Mouse (Mus musculus) kidney, postnatal 0 days (tissue): ENCODE measurements at regions not wholly inside any gene's neighbourhood (a gene's known extent, or its start where the extent isn't known, plus 50 kb on each side); places are given as distances from the start of the nearest gene placed in this dataset.

Source experiments
- ATAC-seq: fragments of 200-750 bp; cut with Nextera tagmentation; replicated peaks from 2 replicates; pipeline ENCODE4 v1.8.0; 2017; ENCODE audit warnings: low read depth, moderate number of reproducible peaks, moderate TSS enrichment, moderate library complexity; ENCODE audit not compliant: low FRiP score
- DNase-seq: peaks from one replicate; pipeline ENCODE4 v3.0.0-alpha.2; 2016; ENCODE audit warnings: low spot score
- H3K27ac ChIP-seq: fragments of 300-500 bp; sonication (generic); 2 replicates; pipeline ENCODE4 v1.5.1; 2014; ENCODE audit warnings: mild to moderate bottlenecking
- H3K27me3 ChIP-seq: fragments of 300-500 bp; sonication (generic); 2 replicates; pipeline ENCODE4 v1.6.1; 2014; ENCODE audit warnings: low read length, mixed read lengths; ENCODE audit not compliant: insufficient read depth
- H3K36me3 ChIP-seq: fragments of 300-500 bp; sonication (generic); 2 replicates; pipeline ENCODE4 v1.6.1; 2014; ENCODE audit warnings: low read length, mixed read lengths; ENCODE audit not compliant: insufficient read depth
- H3K4me1 ChIP-seq: fragments of 300-500 bp; sonication (generic); replicated peaks from 2 replicates; pipeline ENCODE4 v1.6.1; 2014; ENCODE audit warnings: antibody characterized with exemption, low read length, mixed read lengths; ENCODE audit not compliant: insufficient read depth
- H3K4me2 ChIP-seq: fragments of 300-500 bp; sonication (generic); 2 replicates; pipeline ENCODE4 v1.6.1; 2014; ENCODE audit warnings: mild to moderate bottlenecking, low read length, moderate library complexity, mixed read lengths
- H3K4me3 ChIP-seq: fragments of 300-500 bp; sonication (generic); replicated peaks from 2 replicates; pipeline ENCODE4 v1.5.1; 2014; ENCODE audit warnings: low read depth, low read length
- H3K9ac ChIP-seq: fragments of 300-500 bp; sonication (generic); 2 replicates; pipeline ENCODE4 v1.6.1; 2014; ENCODE audit warnings: low read depth, low read length
- H3K9me3 ChIP-seq: fragments of 300-500 bp; sonication (generic); replicated peaks from 2 replicates; pipeline ENCODE4 v1.6.1; 2016; ENCODE audit warnings: low read length, inconsistent platforms, mixed read lengths
- CTCF ChIP-seq: IDR thresholded peaks from 2 replicates; pipeline ENCODE4 v1.5.1; 2016; ENCODE audit warnings: antibody characterized with exemption, low read depth, mild to moderate bottlenecking, moderate library complexity
- WGBS: fragments of 180-500 bp; shearing (Covaris S2); extraction: QIAGEN DNeasy Blood & Tissue Kit; methylation state at CpG from one replicate; pipeline ENCODE4 v1.1.7; 2014; 5-methylcytosine and 5-hydroxymethylcytosine counted together

DNA sequence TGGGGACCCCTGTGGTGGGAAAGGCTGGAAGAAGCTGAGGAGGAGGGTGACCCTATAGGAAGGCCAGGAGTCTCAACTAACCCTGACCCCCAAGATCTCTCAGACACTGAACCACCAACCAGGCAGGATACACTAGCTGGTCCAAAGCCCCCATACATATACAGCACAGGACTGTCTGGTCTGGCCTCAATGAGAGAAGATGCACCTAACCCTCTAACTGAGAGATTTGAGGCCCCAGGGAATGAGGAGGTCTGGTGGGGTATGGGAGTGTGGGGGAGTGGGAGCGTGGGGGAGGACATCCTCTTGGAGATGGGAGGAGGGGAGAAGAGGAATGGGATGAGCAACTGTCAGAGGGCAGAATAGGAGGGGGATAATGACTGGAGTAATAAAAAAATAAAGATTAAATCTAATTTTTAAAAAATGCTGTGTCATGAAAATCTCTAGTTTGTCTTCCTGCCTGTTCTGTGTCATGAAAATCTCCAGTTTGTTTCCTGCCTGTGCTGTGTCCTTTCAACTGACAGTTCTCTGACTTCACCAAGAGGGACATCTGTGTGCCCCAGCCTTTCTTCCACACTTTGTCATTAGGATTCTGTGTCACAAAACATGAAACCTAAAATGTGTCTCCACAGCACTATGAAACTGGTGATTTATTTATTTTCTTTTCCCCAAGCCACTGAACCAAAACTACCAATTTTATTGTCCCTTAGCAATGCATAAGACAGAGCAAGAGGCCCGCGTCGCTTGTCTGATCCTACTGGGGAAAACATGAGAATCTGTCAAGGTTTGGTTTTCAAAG lies 251.2 kb upstream of the Adcy2 start:
- no peak for TF ChIP-seq CTCF
- no peak overlapping the region for H3K4me2 ChIP-seq
- H3K4me1 ChIP-seq: no peaks in the 10 kb centered on the region
- no peak overlapping the region for H3K9ac ChIP-seq
- no peak overlapping the region for H3K4me3 ChIP-seq
- H3K36me3 ChIP-seq: no peaks in the 10 kb centered on the region
- no peak overlapping the region for H3K27ac ChIP-seq
- no peaks in the 10 kb centered on the region for H3K9me3 ChIP-seq
- H3K27me3 ChIP-seq: no peaks in the 10 kb centered on the region
- 32% methylated on average over 4 of the region's 4 CpGs for WGBS
- no peak for ATAC-seq
- peak; percentile 50 for DNase-seq

DNA sequence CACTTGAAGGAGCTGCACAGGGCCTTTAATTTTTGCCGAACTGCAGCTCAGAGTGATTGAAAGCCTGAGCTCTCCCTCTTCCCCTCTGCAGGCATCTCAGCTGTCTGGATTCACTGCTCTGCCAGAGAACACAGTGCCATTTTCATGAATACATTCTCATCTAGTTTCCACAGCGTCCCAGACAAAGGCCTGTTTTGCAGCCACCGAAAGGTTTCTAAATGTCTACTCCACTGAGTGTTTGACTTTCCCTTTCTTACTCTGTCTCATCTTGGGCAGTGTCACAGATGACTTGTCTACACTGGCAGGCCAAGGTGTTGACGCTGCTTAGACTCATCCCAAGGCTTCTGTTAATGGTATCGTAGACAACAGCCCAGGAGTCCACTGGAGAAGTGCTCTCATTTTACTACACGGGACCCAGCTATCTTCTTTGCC lies 251.8 kb upstream of the Adcy2 start:
- WGBS: 58% methylated on average over 6 of the region's 6 CpGs
- no peak for TF ChIP-seq CTCF
- no peak overlapping the region for H3K4me2 ChIP-seq
- H3K27me3 ChIP-seq: no peaks in the 10 kb centered on the region
- ATAC-seq: no peak
- no peaks in the 10 kb centered on the region for H3K4me1 ChIP-seq
- no peak overlapping the region for H3K4me3 ChIP-seq
- no peak overlapping the region for H3K27ac ChIP-seq
- H3K9me3 ChIP-seq: no peaks in the 10 kb centered on the region
- DNase-seq: no peak
- no peak overlapping the region for H3K9ac ChIP-seq
- no peaks in the 10 kb centered on the region for H3K36me3 ChIP-seq

GRCm38 (mm10) chr13:69252335-69252734 lies 253.0 kb upstream of the Adcy2 start:
- WGBS: 52% methylated on average over 10 of the region's 10 CpGs

DNA sequence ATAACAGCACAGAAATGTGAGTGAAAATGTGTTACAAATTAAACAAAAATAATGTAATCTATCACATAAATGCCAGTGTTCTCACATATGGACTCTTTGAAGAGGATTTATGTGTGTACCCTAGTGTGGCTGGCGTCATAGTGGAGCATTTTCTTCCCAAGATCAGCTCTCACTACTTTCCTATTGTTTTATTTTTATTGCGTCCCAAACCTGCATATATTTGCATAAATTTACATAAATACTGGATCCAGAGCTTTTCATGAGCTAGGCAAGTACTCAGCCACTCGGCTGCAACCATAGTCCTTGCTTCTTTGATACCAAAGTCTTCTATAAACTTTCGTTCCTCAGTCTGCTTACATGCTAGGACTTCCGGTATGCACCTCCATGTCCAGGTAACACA lies 261.1 kb upstream of the Adcy2 start:
- no peak for TF ChIP-seq CTCF
- ATAC-seq (no peak), DNase-seq (no peak)
- Histone ChIP-seq H3K9me3 (no peaks in the 10 kb centered on the region), H3K27me3 (no peaks in the 10 kb centered on the region), H3K4me2 (no peak overlapping the region), H3K4me1 (no peaks in the 10 kb centered on the region), H3K9ac (no peak overlapping the region), H3K4me3 (no peak overlapping the region), H3K27ac (no peak overlapping the region), H3K36me3 (no peaks in the 10 kb centered on the region)
- WGBS: 85% methylated on average over 5 of the region's 5 CpGs

More at GRCm38 (mm10) chr13:69252335-69252734, 253.0 kb upstream of the Adcy2 start:
- no peak overlapping the region for H3K4me2 ChIP-seq
- H3K27ac ChIP-seq: no peak overlapping the region
- DNase-seq (peak; percentile 20), ATAC-seq (no peak)
- H3K9me3 ChIP-seq: no peaks in the 10 kb centered on the region
- no peaks in the 10 kb centered on the region for H3K4me1 ChIP-seq
- no peaks in the 10 kb centered on the region for H3K27me3 ChIP-seq
- no peak overlapping the region for H3K4me3 ChIP-seq
- no peak for TF ChIP-seq CTCF
- no peaks in the 10 kb centered on the region for H3K36me3 ChIP-seq
- no peak overlapping the region for H3K9ac ChIP-seq

DNA sequence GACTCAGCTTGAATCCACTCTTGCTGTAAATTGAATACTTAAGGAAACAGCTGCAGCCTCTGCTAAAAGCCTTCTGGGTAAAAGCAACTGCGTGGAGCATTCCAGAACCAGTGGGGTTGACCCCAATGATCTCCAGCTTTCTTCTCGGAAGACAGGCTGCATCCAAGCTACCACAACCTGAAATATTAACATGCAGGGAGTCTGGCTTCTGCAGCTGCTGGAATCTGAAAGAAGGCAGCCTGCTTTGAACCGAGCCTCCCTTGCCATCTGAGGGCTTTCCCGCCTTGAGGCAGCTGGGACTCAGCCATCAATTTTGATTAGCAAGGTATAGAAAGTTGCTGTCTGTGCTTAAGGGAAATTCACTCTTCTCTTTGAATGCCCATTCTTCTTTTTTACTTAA lies 261.6 kb upstream of the Adcy2 start:
- DNase-seq: no peak

GRCm38 (mm10) chr13:69263722-69264121 lies 264.4 kb upstream of the Adcy2 start:
- no peaks in the 10 kb centered on the region for H3K4me1 ChIP-seq
- no peaks in the 10 kb centered on the region for H3K27me3 ChIP-seq
- no peaks in the 10 kb centered on the region for H3K36me3 ChIP-seq
- no peak for TF ChIP-seq CTCF
- 43% methylated on average over 3 of the region's 3 CpGs for WGBS
- DNase-seq (no peak), ATAC-seq (no peak)
- no peaks in the 10 kb centered on the region for H3K9me3 ChIP-seq
- no peak overlapping the region for H3K4me3 ChIP-seq
- no peak overlapping the region for H3K9ac ChIP-seq
- no peak overlapping the region for H3K4me2 ChIP-seq
- H3K27ac ChIP-seq: no peak overlapping the region

More for the DNA sequence above, 261.6 kb upstream of the Adcy2 start:
- no peaks in the 10 kb centered on the region for H3K4me1 ChIP-seq
- H3K9me3 ChIP-seq: no peaks in the 10 kb centered on the region
- H3K36me3 ChIP-seq: no peaks in the 10 kb centered on the region
- no peak overlapping the region for H3K4me3 ChIP-seq
- TF ChIP-seq CTCF: no peak
- no peak overlapping the region for H3K4me2 ChIP-seq
- H3K9ac ChIP-seq: no peak overlapping the region
- no peak for ATAC-seq
- WGBS: 73% methylated on average over 4 of the region's 4 CpGs
- H3K27ac ChIP-seq: no peak overlapping the region
- H3K27me3 ChIP-seq: no peaks in the 10 kb centered on the region
